Mouse (Mus musculus): Measurements from ENCODE around the gene Gm9958.
A peak's percentile ranks its signal among the peaks of the same experiment; 100 is the strongest.

Gm9958 gene

GRCm38 (mm10) chr5:90414142-90414924, 47.3 kb downstream of the Gm9958 start:
- peak; percentile 5 for DNase-seq (ENCODE audit: low spot score)

- DNase-seq (ENCODE audit: low spot score): no peak
These were observed 47.9 kb downstream of the Gm9958 start for GRCm38 (mm10) chr5:90414925-90415295.
